Mouse (Mus musculus): ENCODE results near the gene Cdkl4.

DNA sequence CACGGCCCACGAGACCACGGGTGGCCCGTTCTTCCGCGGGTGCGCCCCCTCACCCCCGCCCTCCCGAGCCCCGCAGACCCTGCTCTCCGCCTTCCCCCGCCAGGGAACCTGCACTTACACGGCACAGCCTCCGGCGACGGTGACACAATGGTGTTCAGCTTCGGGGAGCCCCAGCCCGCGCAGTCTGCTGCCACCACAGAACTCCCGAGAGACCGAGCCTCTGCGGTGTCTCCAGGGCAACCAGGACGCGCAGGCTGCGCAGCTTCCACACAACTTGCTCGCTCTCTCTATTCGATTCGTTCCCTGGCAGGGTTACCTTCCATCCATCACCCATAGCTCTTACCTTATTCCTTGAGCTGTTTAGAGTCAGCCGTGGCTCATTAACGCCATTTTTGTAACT is 399 bp downstream of the Cdkl4 start:
- no peak for TF ChIP-seq CTCF (IDR thresholded peaks at IDR 0.05; ENCODE audit: control insufficient read depth, insufficient read depth, low read length)
- TF ChIP-seq POLR2A (IDR thresholded peaks at IDR 0.05; ENCODE audit: borderline replicate concordance, control insufficient read depth, low read depth, low read length), result no peak
